Mouse (Mus musculus) forebrain, embryonic 11.5 days (tissue): ENCODE measurements at regions not wholly inside any gene's neighbourhood (a gene's known extent, or its start where the extent isn't known, plus 50 kb on each side); places are given as distances from the start of the nearest gene placed in this dataset.

Source experiments
- ATAC-seq: fragments of 200-750 bp; cut with Nextera tagmentation; replicated peaks from 2 replicates; pipeline ENCODE4 v1.8.0; 2017; ENCODE audit warnings: moderate TSS enrichment; ENCODE audit not compliant: low FRiP score
- DNase-seq: peaks from one replicate; pipeline ENCODE4 v3.0.0-alpha.2; 2017; ENCODE audit warnings: low spot score
- H3K27ac ChIP-seq: fragments of 300-500 bp; sonication (generic); 2 replicates; pipeline ENCODE4 v1.5.1; 2014; ENCODE audit warnings: low read depth, low read length
- H3K27me3 ChIP-seq: fragments of 300-500 bp; sonication (generic); 2 replicates; pipeline ENCODE4 v1.6.1; 2014; ENCODE audit warnings: mild to moderate bottlenecking, low read length, mixed read lengths; ENCODE audit not compliant: control insufficient read depth, insufficient read depth
- H3K36me3 ChIP-seq: fragments of 300-500 bp; sonication (generic); 2 replicates; pipeline ENCODE4 v1.6.1; 2014; ENCODE audit warnings: mild to moderate bottlenecking, low read length, moderate library complexity, mixed read lengths; ENCODE audit not compliant: control insufficient read depth, insufficient read depth
- H3K4me1 ChIP-seq: fragments of 300-500 bp; sonication (generic); replicated peaks from 2 replicates; pipeline ENCODE4 v1.6.1; 2014; ENCODE audit warnings: low read length, mixed read lengths; ENCODE audit not compliant: control insufficient read depth, insufficient read depth
- H3K4me2 ChIP-seq: fragments of 300-500 bp; sonication (generic); 2 replicates; pipeline ENCODE4 v1.6.1; 2014; ENCODE audit warnings: low read depth, mild to moderate bottlenecking, low read length, moderate library complexity, mixed read lengths; ENCODE audit not compliant: severe bottlenecking
- H3K4me3 ChIP-seq: fragments of 300-500 bp; sonication (generic); 2 replicates; pipeline ENCODE4 v1.5.1; 2014; ENCODE audit warnings: low read depth, low read length
- H3K9ac ChIP-seq: fragments of 300-500 bp; sonication (generic); 2 replicates; pipeline ENCODE4 v1.6.1; 2014; ENCODE audit warnings: low read length
- H3K9me3 ChIP-seq: fragments of 300-500 bp; sonication (generic); 2 replicates; pipeline ENCODE4 v1.6.1; 2016; ENCODE audit warnings: low read length, mixed read lengths; ENCODE audit not compliant: control insufficient read depth
- WGBS: fragments of 180-500 bp; shearing (Covaris S2); extraction: QIAGEN DNeasy Blood & Tissue Kit; methylation state at CpG from one replicate; pipeline ENCODE4 v1.1.7; 2014; 5-methylcytosine and 5-hydroxymethylcytosine counted together

DNA sequence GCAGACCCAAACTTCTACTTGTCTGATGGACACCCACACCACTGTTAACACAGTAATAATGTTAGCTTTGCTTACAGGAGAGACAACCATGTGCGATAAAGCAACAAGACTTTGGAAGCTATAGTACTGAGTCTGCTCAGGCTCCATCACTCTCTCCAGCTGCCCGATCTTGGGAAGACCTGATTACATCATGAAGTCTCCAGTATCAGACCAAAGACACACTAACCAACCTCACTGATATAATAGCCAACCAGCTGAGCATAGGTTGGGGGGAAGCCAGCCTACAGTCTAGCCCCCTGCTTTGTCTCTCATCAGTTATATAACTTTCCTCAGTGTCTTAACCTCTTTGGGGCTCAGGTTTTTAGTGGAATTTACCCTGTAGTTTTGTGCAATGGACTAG lies 51.9 kb upstream of the Cdyl start:
- no peaks in the 10 kb centered on the region for H3K27me3 ChIP-seq
- no peaks in the 10 kb centered on the region for H3K36me3 ChIP-seq
- H3K4me2 ChIP-seq: no peak overlapping the region
- DNase-seq (no peak), ATAC-seq (no peak)
- H3K4me3 ChIP-seq: no peak overlapping the region
- no peak overlapping the region for H3K9ac ChIP-seq
- 88% methylated on average over 2 of the region's 2 CpGs for WGBS
- H3K27ac ChIP-seq: no peak overlapping the region
- H3K4me1 ChIP-seq: no peaks in the 10 kb centered on the region
- no peaks in the 10 kb centered on the region for H3K9me3 ChIP-seq
